Mouse (Mus musculus): ENCODE measurements around the gene Rasal1. TPM values are rescaled to one million over a fixed set of nuclear protein-coding genes. Genes with fewer than 3 reads are reported as not detected.

The Rasal1 gene
- polyA plus RNA-seq, 1 experiment from 2014 or later, result 0.20 TPM

DNA sequence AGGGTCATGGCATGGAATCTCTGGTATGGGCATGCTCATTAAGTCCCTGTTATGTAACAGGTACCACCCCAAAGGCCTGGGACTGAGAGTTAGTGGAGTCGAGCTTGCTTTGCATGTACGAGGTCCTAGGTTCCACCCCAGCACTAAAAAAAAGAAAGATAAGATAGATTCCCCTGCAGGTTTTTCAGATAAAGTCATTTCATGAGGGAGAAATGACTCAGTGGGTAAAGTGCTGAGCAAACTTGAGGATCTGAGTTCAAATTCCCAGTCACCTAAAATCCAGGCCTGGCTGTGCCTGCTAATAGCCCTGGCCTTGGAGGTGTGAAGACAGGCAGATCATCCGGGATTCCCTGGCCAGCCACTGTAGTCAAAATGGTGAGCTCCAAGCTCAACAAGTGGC, 23.3 kb downstream of the Rasal1 start:
- Histone ChIP-seq H3K27me3 (peaks cover 30% of the 10 kb centered on the region), H3K4me2 (no peak overlapping the region), H3K27ac (no peak overlapping the region), H3K4me1 (peaks cover 7% of the 10 kb centered on the region), H3K4me3 (replicated peaks) (no peak overlapping the region), H3K9me3 (no peaks in the 10 kb centered on the region), H3K36me3 (replicated peaks) (no peaks in the 10 kb centered on the region), H3K9ac (no peak overlapping the region)
- ATAC-seq (ENCODE audit: low FRiP score), result no peak
- WGBS, result 94% methylated on average over 3 of the region's 3 CpGs

DNA sequence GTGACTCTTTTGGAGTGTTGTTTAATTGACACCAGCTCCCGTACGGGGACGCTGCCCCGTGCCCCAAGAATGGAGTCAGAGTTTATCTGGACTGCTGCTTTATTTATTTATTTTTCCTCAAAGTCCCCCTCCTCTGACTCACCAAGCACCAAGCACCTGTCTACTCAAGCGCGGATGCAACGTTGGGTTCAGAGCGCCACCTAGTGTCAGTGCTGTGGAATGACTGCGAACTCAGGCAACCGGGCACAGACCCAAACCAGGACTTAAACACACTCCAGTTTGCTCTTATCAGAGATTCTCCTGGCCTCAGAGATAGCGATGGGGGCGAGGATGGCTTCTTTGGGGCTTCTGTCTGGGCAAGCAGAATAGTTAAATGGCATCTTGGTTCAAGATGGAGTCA, 25.0 kb downstream of the Rasal1 start:
- Histone ChIP-seq H3K9me3 (no peaks in the 10 kb centered on the region), H3K4me1 (peaks cover 7% of the 10 kb centered on the region), H3K9ac (no peak overlapping the region), H3K27ac (no peak overlapping the region), H3K36me3 (replicated peaks) (no peaks in the 10 kb centered on the region), H3K4me2 (no peak overlapping the region), H3K4me3 (replicated peaks) (no peak overlapping the region), H3K27me3 (peaks cover 16% of the 10 kb centered on the region)
- ATAC-seq (ENCODE audit: low FRiP score), result no peak
- WGBS, result 14% methylated on average over 12 of the region's 12 CpGs

DNA sequence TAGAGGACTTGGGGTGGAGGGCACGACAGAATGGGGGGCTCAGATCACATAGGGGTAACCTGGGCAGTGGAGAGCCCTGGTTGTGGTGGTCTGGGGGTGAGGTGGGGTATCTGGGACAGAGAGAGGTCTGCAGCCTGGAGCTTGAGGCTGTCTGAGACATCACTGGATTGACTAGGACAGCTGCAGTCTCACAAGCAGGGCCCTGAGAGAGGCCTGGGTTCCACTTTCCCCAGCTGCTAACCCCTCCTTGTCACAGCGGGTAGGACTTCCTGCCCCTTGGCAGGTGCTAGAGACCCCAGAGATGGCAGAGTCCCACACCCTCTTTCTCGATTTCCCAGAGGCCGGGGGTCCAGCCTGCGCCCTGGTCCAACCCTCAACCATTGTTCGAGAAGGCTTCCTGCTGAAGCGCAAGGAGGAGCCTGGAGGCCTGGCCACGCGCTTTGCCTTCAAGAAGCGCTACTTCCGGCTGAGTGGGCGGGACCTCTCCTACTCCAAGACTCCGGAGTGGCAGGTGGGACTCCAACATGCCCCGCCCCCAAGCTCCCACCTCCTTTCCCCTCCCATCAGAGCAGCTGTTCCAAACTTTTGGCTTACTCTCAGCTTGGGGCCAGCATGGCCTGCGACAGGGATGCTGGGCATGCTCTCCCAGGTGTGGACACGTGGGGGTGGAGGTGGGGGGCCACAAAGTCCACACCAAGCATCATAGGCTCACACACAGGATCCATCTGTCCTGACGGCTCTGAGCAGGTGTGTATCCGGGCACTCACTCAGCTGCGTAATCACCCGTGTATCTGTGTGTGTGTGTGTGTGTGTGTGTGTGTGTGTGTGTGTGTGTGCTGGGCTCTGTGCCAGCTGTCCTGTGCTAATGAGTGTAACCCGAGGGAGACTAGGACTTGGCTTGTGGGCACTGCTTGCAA, 25.9 kb downstream of the Rasal1 start:
- H3K4me3 ChIP-seq (replicated peaks), result no peak overlapping the region
- peaks cover 11% of the 10 kb centered on the region for H3K4me1 ChIP-seq
- no peak overlapping the region for H3K27ac ChIP-seq
- peak overlapping the region; percentile 25 for H3K4me2 ChIP-seq
- 0 out of 2 replicates have a peak, but pooled peaks have one; percentile 34 for ATAC-seq (ENCODE audit: low FRiP score)
- 34% methylated on average over 21 of the region's 21 CpGs for WGBS
- H3K9ac ChIP-seq, result no peak overlapping the region
- no peaks in the 10 kb centered on the region for H3K9me3 ChIP-seq
- peaks cover 16% of the 10 kb centered on the region; the same call in 1 of the 2 replicates for H3K27me3 ChIP-seq
- H3K36me3 ChIP-seq (replicated peaks), result no peaks in the 10 kb centered on the region

DNA sequence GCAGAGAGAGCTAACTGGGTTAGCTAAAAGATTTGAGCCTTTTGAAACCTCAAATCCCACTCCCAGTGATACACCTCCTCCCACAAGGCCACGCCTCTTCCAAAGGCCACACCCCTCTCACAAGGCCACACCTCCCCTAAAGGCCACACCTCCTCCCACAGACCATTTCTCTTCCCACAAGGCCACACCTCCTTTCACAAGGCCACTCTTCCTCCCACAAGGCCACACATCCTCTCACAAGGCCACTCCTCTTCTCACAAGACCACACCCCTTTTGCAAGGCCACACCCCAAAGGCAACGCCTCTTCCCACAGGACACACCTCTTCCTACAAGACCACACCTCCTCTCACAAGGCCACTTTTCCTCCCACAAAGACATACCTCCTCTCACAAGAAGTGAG, 28.9 kb downstream of the Rasal1 start:
- Histone ChIP-seq H3K4me3 (replicated peaks) (no peak overlapping the region), H3K27me3 (peaks cover 34% of the 10 kb centered on the region), H3K9ac (no peak overlapping the region), H3K9me3 (no peaks in the 10 kb centered on the region), H3K4me1 (peaks cover 28% of the 10 kb centered on the region), H3K36me3 (replicated peaks) (0 out of 2 replicates have a peak, but pooled peaks cover 5% of the 10 kb centered on the region), H3K27ac (no peak overlapping the region), H3K4me2 (no peak overlapping the region)
- WGBS, result 23% methylated on average over 2 of the region's 2 CpGs
- no peak for ATAC-seq (ENCODE audit: low FRiP score)

DNA sequence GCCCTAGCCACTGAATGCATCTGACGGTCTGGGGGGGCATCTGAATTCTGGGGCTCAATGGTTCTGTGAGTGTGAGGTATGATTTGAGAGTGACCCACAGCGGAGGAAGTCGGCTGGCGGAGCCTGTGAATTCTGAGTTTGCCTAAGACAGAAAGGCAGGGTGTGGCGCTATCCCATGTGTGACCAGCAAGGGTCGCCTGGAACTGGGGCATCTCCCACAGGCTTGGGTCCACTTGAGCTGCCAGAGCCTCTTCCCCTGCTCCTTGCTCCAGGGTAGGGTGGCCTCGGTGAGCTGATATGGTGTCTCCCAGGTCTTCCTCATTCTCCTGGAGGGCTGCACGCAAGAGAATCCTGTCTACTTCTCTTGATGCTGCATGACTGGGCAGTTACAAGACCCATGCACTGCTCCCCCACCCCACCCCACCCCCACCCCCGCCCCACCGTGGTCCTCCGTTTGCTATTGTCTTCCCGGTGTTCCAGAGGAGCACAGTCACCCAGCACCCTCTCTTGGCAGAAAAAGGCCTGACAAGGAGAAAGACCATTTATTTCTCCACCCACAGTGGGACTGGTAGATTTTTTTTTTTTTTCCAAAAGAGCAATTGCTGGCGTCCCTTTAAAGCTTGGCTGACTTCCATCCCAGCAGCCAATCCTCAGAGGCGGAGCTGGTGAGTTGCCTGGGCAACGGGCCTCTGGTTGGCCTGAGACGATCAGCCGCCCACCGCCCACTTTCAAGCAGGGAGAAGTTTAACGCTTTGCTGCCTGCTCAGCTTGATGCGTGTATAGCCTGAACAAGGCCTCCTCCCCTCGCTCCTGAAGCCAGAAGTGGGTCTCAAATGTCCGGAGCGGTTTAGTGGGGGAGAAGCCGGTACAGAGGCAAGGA, 31.3 kb downstream of the Rasal1 start:
- under 1% methylated on average over 24 of the region's 24 CpGs for WGBS
- Histone ChIP-seq H3K9me3 (no peaks in the 10 kb centered on the region), H3K4me1 (peaks cover 31% of the 10 kb centered on the region), H3K36me3 (replicated peaks) (0 out of 2 replicates have a peak, but pooled peaks cover 5% of the 10 kb centered on the region), H3K4me2 (peak overlapping the region; percentile 65), H3K4me3 (replicated peaks) (peak overlapping the region; percentile 40), H3K9ac (peak overlapping the region; percentile 58), H3K27ac (peak overlapping the region; percentile 91), H3K27me3 (peaks cover 46% of the 10 kb centered on the region)
- ATAC-seq (ENCODE audit: low FRiP score), result peak; percentile 88

DNA sequence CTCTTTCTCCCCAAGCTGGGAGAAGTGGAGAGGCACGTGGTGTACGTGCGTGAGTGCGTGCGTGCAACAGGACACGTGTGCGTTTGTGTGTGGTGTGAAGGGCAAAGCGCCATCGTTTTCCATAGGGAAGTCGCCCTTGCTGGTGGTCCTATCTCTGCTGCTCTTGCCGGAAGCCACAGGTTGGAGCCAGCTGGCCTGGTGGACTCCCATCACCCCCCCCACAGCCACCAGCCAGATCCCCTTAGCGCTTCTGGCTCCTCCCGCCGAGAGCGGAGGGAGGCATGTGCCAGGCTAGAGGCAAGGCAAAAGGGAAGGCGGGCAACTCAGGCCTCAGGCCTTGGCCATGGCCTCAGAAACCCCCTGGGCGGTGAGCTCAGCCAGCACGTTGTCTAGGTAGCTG, 32.3 kb downstream of the Rasal1 start:
- no peak for ATAC-seq (ENCODE audit: low FRiP score)
- no peaks in the 10 kb centered on the region for H3K9me3 ChIP-seq
- peak overlapping the region; percentile 66; the same call in 1 of the 2 replicates for H3K27ac ChIP-seq
- 83% methylated on average over 18 of the region's 18 CpGs for WGBS
- H3K4me3 ChIP-seq (replicated peaks), result no peak overlapping the region
- 0 out of 2 replicates have a peak, but pooled peaks cover 5% of the 10 kb centered on the region for H3K36me3 ChIP-seq (replicated peaks)
- H3K9ac ChIP-seq, result no peak overlapping the region
- H3K4me1 ChIP-seq, result peaks cover 30% of the 10 kb centered on the region
- peak overlapping the region; percentile 65; the same call in 1 of the 2 replicates for H3K4me2 ChIP-seq
- H3K27me3 ChIP-seq, result peaks cover 49% of the 10 kb centered on the region

DNA sequence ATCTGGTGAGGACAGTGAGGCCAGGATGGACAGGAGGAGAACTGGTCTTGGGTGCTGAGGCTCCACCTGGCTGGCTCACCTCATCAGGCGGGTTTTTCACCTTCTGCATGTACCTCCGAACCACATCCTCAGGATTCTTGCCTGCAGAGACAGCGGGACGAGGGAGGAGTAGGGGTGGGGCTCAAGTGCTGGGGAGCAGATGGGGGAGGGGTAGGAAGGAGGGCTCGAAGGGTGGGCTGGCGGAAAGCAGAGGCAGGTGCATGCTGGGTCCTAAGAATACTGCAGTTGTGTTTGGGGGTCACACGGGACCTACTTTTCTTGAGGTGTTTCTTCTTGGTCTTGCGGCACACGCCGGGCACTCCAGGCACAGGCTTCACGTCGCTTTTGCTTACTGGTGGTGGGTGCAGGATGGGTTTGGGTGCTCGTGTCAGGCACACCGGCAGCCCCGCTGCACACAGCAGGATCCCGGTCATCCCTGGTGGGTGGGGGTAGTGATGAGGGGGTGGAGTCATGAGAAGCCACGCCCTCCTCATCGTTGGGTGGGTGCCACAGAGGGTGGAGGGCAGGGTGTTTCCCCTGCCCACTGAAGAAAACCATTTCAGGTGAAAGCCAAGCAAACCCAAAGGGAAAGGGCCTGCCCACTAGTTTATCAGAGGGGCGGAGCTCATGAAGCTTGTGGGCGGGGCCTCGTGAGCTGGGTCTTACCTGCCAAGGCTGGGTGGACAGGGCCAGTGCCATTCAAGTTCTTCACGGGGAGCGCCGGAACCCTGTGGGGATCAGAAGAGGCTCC, 34.6 kb downstream of the Rasal1 start:
- Histone ChIP-seq H3K36me3 (replicated peaks) (0 out of 2 replicates have a peak, but pooled peaks cover 5% of the 10 kb centered on the region), H3K4me2 (peak overlapping the region; percentile 10; the same call in 1 of the 2 replicates), H3K4me1 (peaks cover 30% of the 10 kb centered on the region), H3K9me3 (no peaks in the 10 kb centered on the region), H3K4me3 (replicated peaks) (no peak overlapping the region), H3K9ac (no peak overlapping the region), H3K27me3 (peaks cover 58% of the 10 kb centered on the region), H3K27ac (no peak overlapping the region)
- ATAC-seq (ENCODE audit: low FRiP score), result no peak
- 9% methylated on average over 24 of the region's 24 CpGs for WGBS

DNA sequence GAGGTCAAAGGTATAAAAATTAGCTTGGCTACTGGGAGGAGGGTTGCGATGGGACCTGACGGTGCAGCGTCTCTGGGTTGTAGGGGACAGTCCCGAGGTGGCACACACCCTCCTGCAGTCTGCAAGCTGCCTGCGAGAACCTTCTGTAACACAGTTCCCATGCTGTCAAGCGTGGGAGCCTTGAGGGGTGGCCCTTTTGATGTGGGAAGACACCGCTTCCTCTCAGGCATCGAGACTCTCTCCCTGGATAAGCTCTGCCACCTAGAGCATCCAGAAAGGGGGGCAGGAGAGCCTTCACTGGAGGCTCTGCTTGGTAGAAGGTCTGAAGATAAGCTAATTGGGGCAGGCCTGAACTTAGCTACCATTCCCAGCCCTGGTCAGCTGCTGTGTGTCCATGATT, 37.1 kb downstream of the Rasal1 start:
- H3K9ac ChIP-seq, result no peak overlapping the region
- no peak overlapping the region for H3K27ac ChIP-seq
- H3K36me3 ChIP-seq (replicated peaks), result 0 out of 2 replicates have a peak, but pooled peaks cover 4% of the 10 kb centered on the region
- H3K9me3 ChIP-seq, result no peaks in the 10 kb centered on the region
- ATAC-seq (ENCODE audit: low FRiP score), result no peak
- WGBS, result 88% methylated on average over 8 of the region's 8 CpGs
- H3K4me1 ChIP-seq, result peaks cover 17% of the 10 kb centered on the region
- H3K27me3 ChIP-seq, result peaks cover 57% of the 10 kb centered on the region
- H3K4me2 ChIP-seq, result no peak overlapping the region
- H3K4me3 ChIP-seq (replicated peaks), result no peak overlapping the region

DNA sequence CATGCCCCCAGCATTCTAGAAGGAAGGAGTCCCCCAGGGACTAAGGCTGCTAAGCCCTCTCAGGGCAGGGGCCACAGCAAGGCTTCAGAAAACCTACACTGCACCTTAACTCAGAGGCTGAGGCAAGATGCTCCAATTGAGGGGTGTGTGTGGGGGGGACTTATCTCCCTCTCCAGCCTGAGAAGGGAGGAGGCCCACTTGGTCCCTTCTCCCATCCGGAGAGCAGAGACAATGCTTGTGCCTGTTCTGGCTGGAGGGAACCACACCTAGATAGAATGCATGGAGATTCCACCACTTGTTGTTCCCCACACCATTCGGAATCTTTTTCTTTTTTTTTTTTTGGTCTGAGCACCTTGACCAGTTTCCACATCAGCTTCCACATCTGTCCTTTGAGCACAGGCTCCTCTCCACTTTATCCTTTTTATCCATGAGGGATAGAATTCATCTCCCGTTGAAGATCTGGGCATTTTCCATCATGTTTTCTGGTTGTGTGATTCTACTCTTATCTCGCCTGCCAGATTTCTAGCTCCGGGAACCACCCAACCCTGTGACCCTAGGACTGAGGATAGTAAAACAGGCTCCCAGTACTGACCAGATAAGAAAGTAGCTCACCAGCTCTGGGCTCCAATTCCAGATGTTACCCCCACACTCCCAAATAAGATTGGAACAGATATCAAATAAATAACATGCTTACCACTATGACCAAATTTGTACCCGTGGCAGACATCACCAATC, 38.3 kb downstream of the Rasal1 start:
- no peak overlapping the region for H3K27ac ChIP-seq
- no peak for ATAC-seq (ENCODE audit: low FRiP score)
- H3K4me1 ChIP-seq, result peaks cover 12% of the 10 kb centered on the region
- no peak overlapping the region for H3K4me3 ChIP-seq (replicated peaks)
- H3K9ac ChIP-seq, result no peak overlapping the region
- no peaks in the 10 kb centered on the region for H3K36me3 ChIP-seq (replicated peaks)
- 83% methylated on average over 6 of the region's 6 CpGs for WGBS
- H3K4me2 ChIP-seq, result no peak overlapping the region
- no peaks in the 10 kb centered on the region for H3K9me3 ChIP-seq
- H3K27me3 ChIP-seq, result peaks cover 53% of the 10 kb centered on the region

DNA sequence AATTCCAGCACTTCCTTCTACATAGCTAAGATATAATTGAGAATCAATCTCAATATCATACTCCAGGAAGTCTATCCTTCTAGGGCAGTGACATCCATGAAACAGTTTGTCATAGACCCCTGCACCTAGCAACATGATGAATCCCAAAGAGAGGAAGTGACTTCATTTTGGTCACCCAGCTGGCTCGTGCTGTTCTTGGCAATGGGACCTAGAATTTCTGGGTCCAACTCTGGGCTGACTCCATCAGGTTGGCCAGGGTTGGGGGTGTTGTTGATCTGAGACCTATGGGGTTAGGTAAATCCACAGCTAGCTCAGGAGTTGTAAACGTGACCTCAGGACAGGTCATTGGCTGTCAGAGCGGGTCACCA, 38.9 kb downstream of the Rasal1 start:
- H3K4me2 ChIP-seq, result no peak overlapping the region
- no peaks in the 10 kb centered on the region for H3K9me3 ChIP-seq
- no peak overlapping the region for H3K27ac ChIP-seq
- peaks cover 10% of the 10 kb centered on the region for H3K4me1 ChIP-seq
- WGBS, result 95% methylated on average over 3 of the region's 3 CpGs
- no peak for ATAC-seq (ENCODE audit: low FRiP score)
- H3K9ac ChIP-seq, result no peak overlapping the region
- H3K4me3 ChIP-seq (replicated peaks), result no peak overlapping the region
- H3K36me3 ChIP-seq (replicated peaks), result no peaks in the 10 kb centered on the region
- H3K27me3 ChIP-seq, result peaks cover 53% of the 10 kb centered on the region

DNA sequence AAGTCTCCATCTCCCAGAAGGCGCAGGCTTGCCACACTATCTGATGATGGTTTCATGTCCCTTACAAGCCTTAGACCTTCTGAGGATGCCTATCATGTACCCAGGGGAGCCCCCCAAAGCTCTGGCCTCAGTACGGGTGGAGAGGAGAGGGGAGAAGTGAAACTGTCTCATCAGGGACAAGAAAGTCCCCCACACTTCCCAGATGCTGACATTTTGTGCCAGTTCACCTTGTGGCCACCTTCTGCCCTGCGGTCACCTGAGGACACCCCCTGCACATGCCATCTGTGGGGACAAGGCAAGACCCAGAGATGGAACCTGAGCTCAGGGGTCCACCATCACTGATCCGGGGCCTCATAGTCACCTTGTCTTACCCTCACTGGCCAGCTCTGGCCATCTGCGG, 39.3 kb downstream of the Rasal1 start:
- no peak overlapping the region for H3K4me2 ChIP-seq

More for the DNA sequence above, 39.3 kb downstream of the Rasal1 start:
- ATAC-seq (ENCODE audit: low FRiP score), result no peak
- no peak overlapping the region for H3K27ac ChIP-seq
- WGBS, result 88% methylated on average over 5 of the region's 5 CpGs
- H3K36me3 ChIP-seq (replicated peaks), result no peaks in the 10 kb centered on the region
- no peak overlapping the region for H3K9ac ChIP-seq
- H3K4me3 ChIP-seq (replicated peaks), result no peak overlapping the region
- no peaks in the 10 kb centered on the region for H3K9me3 ChIP-seq
- peaks cover 53% of the 10 kb centered on the region for H3K27me3 ChIP-seq
- H3K4me1 ChIP-seq, result peaks cover 5% of the 10 kb centered on the region
